Mouse (Mus musculus): ENCODE results near the gene Chaf1a. TPM values are rescaled to one million over a fixed set of nuclear protein-coding genes. Genes with fewer than 3 reads are reported as not detected.

Chaf1a gene
- total and polyA plus RNA-seq, 3 experiments = 49.5 to 116 TPM; not detected in 1

GRCm38 (mm10) chr17:56034726-56035100 is 5.5 kb upstream of the Chaf1a start:
- Histone ChIP-seq H3K9ac (ENCODE audit: control insufficient read depth, low read depth, low read length, poor library complexity, severe bottlenecking) (peak overlapping the region; percentile 88), H3K9me3 (replicated peaks; ENCODE audit: insufficient read depth, low read length) (no peaks in the 10 kb centered on the region), H3K36me3 (ENCODE audit: control insufficient read depth in 1 of 2, insufficient read depth in 2 of 2, low read length in 2 of 2) (peaks cover under 1 to 52% of the 10 kb centered on the region in 2 experiments; a peak in 3 of 4 replicates), H3K4me3 (ENCODE audit: control insufficient read depth in 1 of 2, insufficient read depth in 1 of 2, low read depth in 2 of 2, low read length in 2 of 2) (peak overlapping the region; percentile 80 to 84), H3K27ac (ENCODE audit: control insufficient read depth, low read depth, low read length) (no peak overlapping the region), H3K79me2 (ENCODE audit: control insufficient read depth, insufficient read depth, low read length, poor library complexity) (peaks cover 62% of the 10 kb centered on the region), H3K4me1 (ENCODE audit: control insufficient read depth in 1 of 2, insufficient read depth in 2 of 2, low read length in 2 of 2) (peaks cover 24 to 47% of the 10 kb centered on the region in 2 experiments), H3K27me3 (ENCODE audit: control insufficient read depth in 1 of 2, insufficient read depth in 2 of 2, low read length in 2 of 2) (no peaks in the 10 kb centered on the region)
- TF ChIP-seq NELFE (IDR thresholded peaks at IDR 0.05; ENCODE audit: low read depth, low read length) (no peak), JUND (IDR thresholded peaks at IDR 0.05; ENCODE audit: low read depth, low read length) (no peak), USF2 (IDR thresholded peaks at IDR 0.05; ENCODE audit: borderline replicate concordance in 1 of 2, insufficient read depth in 1 of 2, low read depth in 1 of 2, low read length in 2 of 2) (no peak), POLR2AphosphoS2 (IDR thresholded peaks at IDR 0.05; ENCODE audit: low read length) (no peak), TAL1 (IDR thresholded peaks at IDR 0.05; ENCODE audit: low read length) (no peak)
- no peak for DNase-seq (ENCODE audit: low read depth, low spot score)

GRCm38 (mm10) chr17:56035216-56035615 is 5.0 kb upstream of the Chaf1a start:
- Histone ChIP-seq H3K27ac (ENCODE audit: control insufficient read depth, low read depth, low read length) (no peak overlapping the region), H3K79me2 (ENCODE audit: control insufficient read depth, insufficient read depth, low read length, poor library complexity) (peaks cover 59% of the 10 kb centered on the region), H3K27me3 (ENCODE audit: control insufficient read depth in 1 of 2, insufficient read depth in 2 of 2, low read length in 2 of 2) (no peaks in the 10 kb centered on the region), H3K36me3 (ENCODE audit: control insufficient read depth in 1 of 2, insufficient read depth in 2 of 2, low read length in 2 of 2) (peaks cover 0 to 52% of the 10 kb centered on the region in 2 experiments; a peak in 3 of 4 replicates), H3K9ac (ENCODE audit: control insufficient read depth, low read depth, low read length, poor library complexity, severe bottlenecking) (peak overlapping the region; percentile 88), H3K4me3 (ENCODE audit: control insufficient read depth in 1 of 2, insufficient read depth in 1 of 2, low read depth in 2 of 2, low read length in 2 of 2) (peak overlapping the region; percentile 80 to 84), H3K4me1 (ENCODE audit: control insufficient read depth in 1 of 2, insufficient read depth in 2 of 2, low read length in 2 of 2) (peaks cover 23 to 47% of the 10 kb centered on the region in 2 experiments), H3K9me3 (replicated peaks; ENCODE audit: insufficient read depth, low read length) (no peaks in the 10 kb centered on the region)
- no peak for DNase-seq (ENCODE audit: low read depth, low spot score)
- TF ChIP-seq MAFK (IDR thresholded peaks at IDR 0.05; ENCODE audit: borderline replicate concordance, low read depth, low read length) = no peak
- TF ChIP-seq TCF12 (IDR thresholded peaks at IDR 0.05; ENCODE audit: low read depth, low read length) = no peak
- no peak for TF ChIP-seq BHLHE40 (IDR thresholded peaks at IDR 0.05; ENCODE audit: borderline replicate concordance, low read depth, low read length)
- no peak for TF ChIP-seq TBP (IDR thresholded peaks at IDR 0.05; ENCODE audit: low read depth, low read length)
- no peak for TF ChIP-seq ZKSCAN1 (IDR thresholded peaks at IDR 0.05; ENCODE audit: low read depth, low read length)
- TF ChIP-seq MXI1 (IDR thresholded peaks at IDR 0.05; ENCODE audit: low read depth, low read length) = no peak
- no peak for TF ChIP-seq RAD21 (IDR thresholded peaks at IDR 0.05; ENCODE audit: low read depth, low read length)
- TF ChIP-seq SMC3 (IDR thresholded peaks at IDR 0.05; ENCODE audit: low read depth, low read length) = no peak
- TF ChIP-seq UBTF (IDR thresholded peaks at IDR 0.05; ENCODE audit: borderline replicate concordance, insufficient read depth, low read depth, low read length) = no peak
- no peak for TF ChIP-seq TAL1 (IDR thresholded peaks at IDR 0.05; ENCODE audit: low read length)
- no peak for TF ChIP-seq HCFC1 (IDR thresholded peaks at IDR 0.05; ENCODE audit: low read depth, low read length)
- TF ChIP-seq ETS1 (IDR thresholded peaks at IDR 0.05; ENCODE audit: low read depth, low read length) = no peak
- no peak for TF ChIP-seq GATA1 (IDR thresholded peaks at IDR 0.05; ENCODE audit: low read depth, low read length)
- no peak for TF ChIP-seq POLR2AphosphoS2 (IDR thresholded peaks at IDR 0.05; ENCODE audit: low read length)

All from MEL (cell line).